Mouse (Mus musculus) liver, embryonic 14.5 days (tissue): ENCODE results near the gene Tmem178b. TPM values are rescaled to one million over a fixed set of nuclear protein-coding genes. Genes with fewer than 3 reads are reported as not detected.

Experiments used
- ATAC-seq: fragments of 200-750 bp; cut with Nextera tagmentation; 2 replicates; pipeline ENCODE4 v1.8.0; 2017; ENCODE audit warnings: moderate number of reproducible peaks, mild to moderate bottlenecking, moderate library complexity; ENCODE audit not compliant: insufficient read depth
- DNase-seq, 3 experiments: peaks; one replicate each; pipeline ENCODE4 v3.0.0-alpha.2; 2012 to 2013; ENCODE audit warnings: low read depth in 3 of 3, low spot score in 3 of 3
- H3K27ac ChIP-seq: fragments of 300-500 bp; sonication (generic); 2 replicates; pipeline ENCODE4 v1.5.1; 2014; ENCODE audit warnings: moderate library complexity, mild to moderate bottlenecking, control low read depth, inconsistent platforms
- H3K27me3 ChIP-seq: fragments of 300-500 bp; sonication (generic); 2 replicates; pipeline ENCODE4 v1.6.1; 2014; ENCODE audit warnings: mild to moderate bottlenecking, low read length, moderate library complexity; ENCODE audit not compliant: control insufficient read depth, insufficient read depth
- H3K36me3 ChIP-seq: fragments of 300-500 bp; sonication (generic); replicated peaks from 2 replicates; pipeline ENCODE4 v1.6.1; 2014; ENCODE audit warnings: low read depth; ENCODE audit not compliant: control insufficient read depth, insufficient read depth
- H3K4me1 ChIP-seq, 2 experiments: fragments of 200-500 bp in 1 of 2; fragments of 300-500 bp in 1 of 2; sonication (generic) in 1 of 2; replicated peaks; 2 replicates each; pipeline ENCODE4 v1.6.1; 2012 to 2014; ENCODE audit warnings: antibody characterized with exemption in 1 of 2, inconsistent platforms in 1 of 2, low read length in 1 of 2; ENCODE audit not compliant: control insufficient read depth in 2 of 2, insufficient read depth in 2 of 2
- H3K4me2 ChIP-seq: fragments of 300-500 bp; sonication (generic); 2 replicates; pipeline ENCODE4 v1.6.1; 2014; ENCODE audit warnings: low read depth, mild to moderate bottlenecking, control low read depth, moderate library complexity
- H3K4me3 ChIP-seq, 2 experiments: fragments of 200-500 bp in 1 of 2; fragments of 300-500 bp in 1 of 2; sonication (generic) in 1 of 2; 2 replicates each; pipeline ENCODE4 v1.5.1; 2012 to 2014; ENCODE audit warnings: low read depth in 2 of 2, low read length in 2 of 2, mild to moderate bottlenecking in 2 of 2, control low read depth in 1 of 2, inconsistent platforms in 1 of 2, moderate library complexity in 1 of 2; ENCODE audit not compliant: insufficient read depth in 1 of 2
- H3K9ac ChIP-seq: fragments of 300-500 bp; sonication (generic); replicated peaks from 2 replicates; pipeline ENCODE4 v1.6.1; 2014; ENCODE audit warnings: mild to moderate bottlenecking, control low read depth, moderate library complexity
- H3K9me3 ChIP-seq: fragments of 300-500 bp; sonication (generic); 2 replicates; pipeline ENCODE4 v1.6.1; 2016; ENCODE audit warnings: low read length, mixed read lengths; ENCODE audit not compliant: control insufficient read depth
- CTCF ChIP-seq: IDR thresholded peaks from 2 replicates; pipeline ENCODE4 v1.5.1; 2016; ENCODE audit warnings: antibody characterized with exemption, low read depth, control low read depth
- EP300 ChIP-seq: IDR thresholded peaks from 2 replicates; pipeline ENCODE4 v1.6.1; 2016; ENCODE audit warnings: antibody characterized with exemption, low read depth
- WGBS: fragments of 180-500 bp; shearing (Covaris S2); extraction: QIAGEN DNeasy Blood & Tissue Kit; methylation state at CpG from one replicate; pipeline ENCODE4 v1.1.7; 2014; ENCODE audit not compliant: insufficient replicate concordance; 5-methylcytosine and 5-hydroxymethylcytosine counted together
- polyA plus RNA-seq, 2 experiments: library from polyadenylated mRNA; depleted of rRNA in 1 of 2; stranded (reverse) in 1 of 2; unstranded in 1 of 2; fragments of >200 nt; fragmentation: Nextera tagmentation in 1 of 2; extraction: Ambion mirVana in 1 of 2; gene quantifications; 2 replicates each; pipeline versions ENCODE4 v1.2.1 to v1.2.3; 2012 to 2014

The Tmem178b gene
- polyA plus RNA-seq, 2 experiments = not detected

GRCm38 (mm10) chr6:40098498-40098897 lies 225.4 kb downstream of the Tmem178b start:
- no peak for TF ChIP-seq CTCF
- TF ChIP-seq EP300 = no peak
- no peak overlapping the region for H3K9ac ChIP-seq
- no peaks in the 10 kb centered on the region for H3K27me3 ChIP-seq
- ATAC-seq (no peak), DNase-seq (no peak)
- no peak overlapping the region for H3K4me3 ChIP-seq
- H3K36me3 ChIP-seq = no peaks in the 10 kb centered on the region
- no peak overlapping the region for H3K27ac ChIP-seq
- no peaks in the 10 kb centered on the region for H3K9me3 ChIP-seq
- no peak overlapping the region for H3K4me2 ChIP-seq
- 37% methylated on average over 2 of the region's 2 CpGs for WGBS
- H3K4me1 ChIP-seq = no peaks in the 10 kb centered on the region

GRCm38 (mm10) chr6:40101785-40102184 lies 228.7 kb downstream of the Tmem178b start:
- H3K36me3 ChIP-seq = no peaks in the 10 kb centered on the region
- no peak overlapping the region for H3K9ac ChIP-seq
- no peak overlapping the region for H3K4me3 ChIP-seq
- H3K4me2 ChIP-seq = no peak overlapping the region
- 57% methylated on average over 4 of the region's 4 CpGs for WGBS
- H3K9me3 ChIP-seq = no peaks in the 10 kb centered on the region
- TF ChIP-seq CTCF = no peak
- TF ChIP-seq EP300 = no peak
- no peaks in the 10 kb centered on the region for H3K4me1 ChIP-seq
- ATAC-seq (no peak), DNase-seq (no peak)
- no peaks in the 10 kb centered on the region for H3K27me3 ChIP-seq
- no peak overlapping the region for H3K27ac ChIP-seq

- Histone ChIP-seq H3K27ac (no peak overlapping the region), H3K4me1 (no peaks in the 10 kb centered on the region), H3K9me3 (no peaks in the 10 kb centered on the region), H3K27me3 (no peaks in the 10 kb centered on the region), H3K36me3 (no peaks in the 10 kb centered on the region), H3K4me2 (no peak overlapping the region), H3K4me3 (no peak overlapping the region), H3K9ac (no peak overlapping the region)
- ATAC-seq (no peak), DNase-seq (no peak)
- no peak for TF ChIP-seq EP300
- no peak for TF ChIP-seq CTCF
- WGBS = 58% methylated on average over 4 of the region's 4 CpGs
These were observed 229.8 kb downstream of the Tmem178b start for GRCm38 (mm10) chr6:40102863-40103262.

- TF ChIP-seq EP300 = no peak
- TF ChIP-seq CTCF = no peak
- Histone ChIP-seq H3K27ac (no peak overlapping the region), H3K36me3 (no peaks in the 10 kb centered on the region), H3K9ac (no peak overlapping the region), H3K4me1 (no peaks in the 10 kb centered on the region), H3K4me3 (no peak overlapping the region), H3K4me2 (no peak overlapping the region), H3K9me3 (no peaks in the 10 kb centered on the region), H3K27me3 (no peaks in the 10 kb centered on the region)
- DNase-seq (no peak), ATAC-seq (no peak)
- 22% methylated on average over 5 of the region's 5 CpGs for WGBS
These were observed 237.0 kb downstream of the Tmem178b start for GRCm38 (mm10) chr6:40110029-40110428.

- DNase-seq (no peak), ATAC-seq (no peak)
- Histone ChIP-seq H3K9ac (no peak overlapping the region), H3K4me3 (no peak overlapping the region), H3K27me3 (no peaks in the 10 kb centered on the region), H3K9me3 (no peaks in the 10 kb centered on the region), H3K36me3 (no peaks in the 10 kb centered on the region), H3K4me1 (no peaks in the 10 kb centered on the region), H3K27ac (no peak overlapping the region), H3K4me2 (no peak overlapping the region)
- TF ChIP-seq CTCF (no peak), EP300 (no peak)
- WGBS = 53% methylated on average over 2 of the region's 2 CpGs
These were observed 237.7 kb downstream of the Tmem178b start for GRCm38 (mm10) chr6:40110729-40111128.

- Histone ChIP-seq H3K9ac (no peak overlapping the region), H3K36me3 (no peaks in the 10 kb centered on the region), H3K27me3 (no peaks in the 10 kb centered on the region), H3K9me3 (no peaks in the 10 kb centered on the region), H3K4me3 (no peak overlapping the region), H3K27ac (no peak overlapping the region), H3K4me1 (no peaks in the 10 kb centered on the region), H3K4me2 (no peak overlapping the region)
- TF ChIP-seq EP300 = no peak
- TF ChIP-seq CTCF = no peak
- DNase-seq (no peak), ATAC-seq (no peak)
- 67% methylated on average over 10 of the region's 10 CpGs for WGBS
These were observed 239.4 kb downstream of the Tmem178b start for GRCm38 (mm10) chr6:40112488-40112887.
